ENCODE assay signal across 26 mouse cellular contexts in the genomic region with DNA sequence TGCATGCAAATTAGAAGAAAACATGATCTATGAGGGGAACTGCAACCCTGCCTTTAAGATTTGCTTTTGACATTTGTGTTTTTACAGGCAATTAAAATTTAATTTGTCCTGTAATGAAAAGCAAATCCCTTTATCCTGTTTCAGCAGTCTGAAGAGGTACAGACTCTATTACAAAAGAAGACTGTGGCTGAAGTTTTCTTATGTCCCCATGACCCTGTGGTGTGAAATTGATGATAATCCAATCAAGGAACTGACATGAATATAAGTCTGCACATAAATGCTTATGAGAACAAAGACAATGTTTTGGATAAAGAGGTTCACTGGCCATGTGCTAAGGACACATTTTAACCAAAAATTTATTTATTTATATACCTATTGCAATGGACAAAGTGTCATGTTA.
"Had no signal": no experiment of that assay in that cellular context is flagged by ENCODE, and none has a peak within 500 bp of the region (broad histone marks: within the 10 kb centered on the region; RNA-seq: fewer than 3 reads in every experiment).

No protein-coding gene starts in this region.

- ATAC-seq: forebrain, postnatal 0 days; hindbrain, postnatal 0 days; intestine, embryonic 16.5 days had no signal

- H3K9me3 ChIP-seq: heart, embryonic 13.5 days; heart, embryonic 15.5 days; hindbrain, embryonic 12.5 days; kidney, embryonic 15.5 days; limb, embryonic 13.5 days; limb, embryonic 15.5 days had no signal

- H3K4me1 ChIP-seq: heart, embryonic 13.5 days; heart, embryonic 15.5 days; hindbrain, embryonic 12.5 days; kidney, embryonic 15.5 days; limb, embryonic 13.5 days; limb, embryonic 15.5 days had no signal

- H3K27me3 ChIP-seq: heart, embryonic 13.5 days; heart, embryonic 15.5 days; hindbrain, embryonic 12.5 days; kidney, embryonic 15.5 days; limb, embryonic 13.5 days; limb, embryonic 15.5 days had no signal

- H3K27ac ChIP-seq: heart, adult 2 months; heart, embryonic 13.5 days; heart, embryonic 15.5 days; hindbrain, embryonic 12.5 days; hindbrain, embryonic 14.5 days; hindbrain, postnatal 0 days; kidney, embryonic 15.5 days; kidney, postnatal 0 days; limb, embryonic 13.5 days; limb, embryonic 15.5 days had no signal

- H3K4me3 ChIP-seq: heart, adult 2 months; heart, embryonic 13.5 days; heart, embryonic 15.5 days; hindbrain, embryonic 12.5 days; kidney, embryonic 15.5 days; limb, embryonic 13.5 days; limb, embryonic 15.5 days had no signal

- H3K9ac ChIP-seq: forebrain, postnatal 0 days; heart, embryonic 13.5 days; heart, embryonic 15.5 days; hindbrain, embryonic 12.5 days; hindbrain, embryonic 14.5 days; kidney, embryonic 15.5 days; limb, embryonic 13.5 days; limb, embryonic 15.5 days had no signal

- H3K4me2 ChIP-seq: heart, embryonic 11.5 days; heart, embryonic 13.5 days; heart, embryonic 15.5 days; hindbrain, embryonic 12.5 days; hindbrain, embryonic 14.5 days; kidney, embryonic 15.5 days; limb, embryonic 13.5 days; limb, embryonic 15.5 days had no signal

- H3K36me3 ChIP-seq: heart, embryonic 13.5 days; heart, embryonic 15.5 days; hindbrain, embryonic 12.5 days; kidney, embryonic 15.5 days; limb, embryonic 13.5 days; limb, embryonic 15.5 days had no signal

- DNase-seq: forebrain, postnatal 0 days; gastrocnemius, postnatal 14 days; gastrocnemius, postnatal 36 days; heart, adult 11 months; heart, adult 2 months; heart, postnatal 14 days; heart, postnatal 36 days; kidney, adult 11 months; kidney, adult 2 months; kidney, adult 9 months; kidney, postnatal 14 days; kidney, postnatal 36 days; layer of hippocampus, adult 9-11 months; layer of hippocampus, postnatal 36 days; left cerebral cortex, postnatal 4 days had no signal
